Mouse (Mus musculus): Measurements from ENCODE around the gene Cpa1. TPM values are rescaled to one million over a fixed set of nuclear protein-coding genes. Genes with fewer than 3 reads are reported as not detected.

The Cpa1 gene
- total RNA-seq, 1 experiment: not detected

DNA sequence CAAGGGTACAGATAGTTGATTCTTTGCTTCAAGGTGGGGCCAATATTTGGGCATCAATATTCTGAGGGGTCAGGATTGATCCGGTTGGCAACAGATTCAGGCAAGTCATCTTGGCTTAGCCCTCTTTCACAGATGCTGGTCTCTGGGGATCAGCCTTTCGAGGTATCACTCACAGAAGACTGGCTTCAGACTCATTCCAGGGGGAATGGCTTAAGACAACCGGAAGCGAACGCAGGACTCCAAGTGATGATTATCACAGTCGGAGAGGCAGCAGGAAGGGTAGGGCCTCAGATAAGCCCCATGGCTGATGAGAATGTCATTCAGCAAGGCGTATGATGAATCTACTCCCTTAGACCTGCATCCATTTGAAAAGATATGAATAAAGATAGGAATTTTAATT, 44.7 kb upstream of the Cpa1 start:
- TF ChIP-seq CHD2 (IDR thresholded peaks at IDR 0.05; ENCODE audit: low read depth, low read length) (no peak), ZC3H11A (IDR thresholded peaks at IDR 0.05; ENCODE audit: borderline replicate concordance, low read depth, low read length) (no peak), ZNF384 (IDR thresholded peaks at IDR 0.05; ENCODE audit: low read depth, low read length) (no peak), MAFK (IDR thresholded peaks at IDR 0.05; ENCODE audit: insufficient read depth, low read depth, low read length) (no peak), HCFC1 (IDR thresholded peaks at IDR 0.05; ENCODE audit: borderline replicate concordance, insufficient read depth, low read length) (no peak)
- in situ Hi-C loops (cut with MboI; ENCODE audit: low sequenced_read_pairs in 2 of 2, unreplicated experiment in 2 of 2): no loop called here
- no peak overlapping the region for H3K27ac ChIP-seq (ENCODE audit: insufficient read depth, low read depth, low read length, poor library complexity, severe bottlenecking)
- no peak overlapping the region for H3K9ac ChIP-seq (ENCODE audit: insufficient read depth, low read depth, low read length, poor library complexity, severe bottlenecking)
- no peak for DNase-seq (ENCODE audit: low read depth, low spot score)
- H3K36me3 ChIP-seq (ENCODE audit: control insufficient read depth, insufficient read depth, low read length, poor library complexity, severe bottlenecking): no peaks in the 10 kb centered on the region
- H3K4me3 ChIP-seq (ENCODE audit: insufficient read depth in 1 of 2, low read depth in 1 of 2, low read length in 2 of 2, poor library complexity in 1 of 2, severe bottlenecking in 1 of 2): no peak overlapping the region
- no peaks in the 10 kb centered on the region for H3K4me1 ChIP-seq (ENCODE audit: control insufficient read depth in 2 of 2, insufficient read depth in 2 of 2, low read length in 2 of 2, poor library complexity in 1 of 2)
- no peaks in the 10 kb centered on the region for H3K9me3 ChIP-seq (ENCODE audit: control insufficient read depth, insufficient read depth, low read depth, low read length)

DNA sequence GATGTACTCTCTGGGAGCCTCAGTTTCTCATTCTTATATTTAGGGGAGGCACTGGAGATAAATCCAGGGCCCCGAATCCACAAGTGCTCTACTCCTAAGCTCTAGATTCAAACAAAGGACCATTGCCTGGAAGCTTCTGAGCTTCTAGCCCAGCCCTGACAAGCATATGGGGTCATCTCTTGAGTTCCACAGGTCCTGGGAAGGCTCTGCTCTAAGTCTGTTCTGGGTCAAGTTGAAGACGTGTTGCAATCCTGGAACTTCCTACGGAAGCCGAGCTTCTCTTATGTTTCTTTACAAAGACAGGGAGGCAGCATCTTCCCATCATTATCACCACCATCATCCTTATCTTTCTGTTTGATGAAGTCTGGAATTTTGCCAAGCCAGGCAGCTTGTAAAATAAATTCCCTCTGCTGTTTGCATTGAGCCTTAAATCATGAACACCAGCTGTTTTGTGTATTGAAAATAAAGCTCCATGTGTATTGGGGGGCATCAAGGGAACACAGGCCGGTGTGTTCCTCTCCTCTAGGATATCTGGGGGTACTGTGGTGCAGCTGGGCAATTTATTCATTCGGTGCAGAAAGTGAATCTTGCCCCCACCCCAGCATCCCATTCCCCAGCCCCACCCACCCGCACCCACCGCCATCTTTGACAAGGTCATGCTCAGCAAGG, 42.7 kb upstream of the Cpa1 start:
- Histone ChIP-seq H3K4me1 (ENCODE audit: control insufficient read depth in 2 of 2, insufficient read depth in 2 of 2, low read length in 2 of 2, poor library complexity in 1 of 2) (peaks cover 1 to 2% of the 10 kb centered on the region in 2 experiments; a peak in 1 of 4 replicates), H3K9ac (ENCODE audit: insufficient read depth, low read depth, low read length, poor library complexity, severe bottlenecking) (no peak overlapping the region), H3K27ac (ENCODE audit: insufficient read depth, low read depth, low read length, poor library complexity, severe bottlenecking) (no peak overlapping the region), H3K9me3 (ENCODE audit: control insufficient read depth, insufficient read depth, low read depth, low read length) (no peaks in the 10 kb centered on the region), H3K4me3 (ENCODE audit: insufficient read depth in 1 of 2, low read depth in 1 of 2, low read length in 2 of 2, poor library complexity in 1 of 2, severe bottlenecking in 1 of 2) (no peak overlapping the region), H3K36me3 (ENCODE audit: control insufficient read depth, insufficient read depth, low read length, poor library complexity, severe bottlenecking) (no peaks in the 10 kb centered on the region)
- in situ Hi-C loops (cut with MboI; ENCODE audit: low sequenced_read_pairs in 2 of 2, unreplicated experiment in 2 of 2): no loop called here
- DNase-seq (ENCODE audit: low read depth, low spot score): no peak
- no peak for TF ChIP-seq CHD2 (IDR thresholded peaks at IDR 0.05; ENCODE audit: low read depth, low read length)
- no peak for TF ChIP-seq MAFK (IDR thresholded peaks at IDR 0.05; ENCODE audit: insufficient read depth, low read depth, low read length)
- TF ChIP-seq ZNF384 (IDR thresholded peaks at IDR 0.05; ENCODE audit: low read depth, low read length): no peak
- TF ChIP-seq ZC3H11A (IDR thresholded peaks at IDR 0.05; ENCODE audit: borderline replicate concordance, low read depth, low read length): no peak
- no peak for TF ChIP-seq HCFC1 (IDR thresholded peaks at IDR 0.05; ENCODE audit: borderline replicate concordance, insufficient read depth, low read length)

DNA sequence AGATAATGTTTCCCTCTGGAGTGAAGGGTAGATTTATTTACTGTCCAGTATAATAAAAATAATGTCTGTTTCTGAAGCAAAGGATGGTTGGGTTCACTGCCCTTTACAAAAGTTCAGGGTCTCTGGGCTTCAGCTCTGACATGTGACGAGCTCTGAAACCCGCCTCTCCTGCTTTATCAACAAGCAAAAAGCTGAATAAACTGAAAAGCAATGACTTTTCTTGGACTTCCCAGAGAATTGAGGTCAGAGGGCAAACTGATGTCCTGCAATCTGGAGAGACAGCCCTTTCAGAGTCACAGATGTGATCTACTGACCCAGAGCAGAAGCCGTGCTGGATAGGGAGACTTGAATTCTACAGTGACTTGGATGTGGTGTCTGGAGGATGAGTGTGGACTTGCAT, 39.0 kb upstream of the Cpa1 start:
- Histone ChIP-seq H3K27ac (ENCODE audit: insufficient read depth, low read depth, low read length, poor library complexity, severe bottlenecking) (no peak overlapping the region), H3K4me1 (ENCODE audit: control insufficient read depth in 2 of 2, insufficient read depth in 2 of 2, low read length in 2 of 2, poor library complexity in 1 of 2) (peaks cover 1 to 2% of the 10 kb centered on the region in 2 experiments; a peak in 1 of 4 replicates), H3K9me3 (ENCODE audit: control insufficient read depth, insufficient read depth, low read depth, low read length) (no peaks in the 10 kb centered on the region), H3K9ac (ENCODE audit: insufficient read depth, low read depth, low read length, poor library complexity, severe bottlenecking) (no peak overlapping the region), H3K36me3 (ENCODE audit: control insufficient read depth, insufficient read depth, low read length, poor library complexity, severe bottlenecking) (no peaks in the 10 kb centered on the region), H3K4me3 (ENCODE audit: insufficient read depth in 1 of 2, low read depth in 1 of 2, low read length in 2 of 2, poor library complexity in 1 of 2, severe bottlenecking in 1 of 2) (no peak overlapping the region)
- DNase-seq (ENCODE audit: low read depth, low spot score): no peak
- in situ Hi-C loops (cut with MboI; ENCODE audit: low sequenced_read_pairs in 2 of 2, unreplicated experiment in 2 of 2): no loop called here
- TF ChIP-seq CHD2 (IDR thresholded peaks at IDR 0.05; ENCODE audit: low read depth, low read length) (no peak), ZC3H11A (IDR thresholded peaks at IDR 0.05; ENCODE audit: borderline replicate concordance, low read depth, low read length) (no peak), ZNF384 (IDR thresholded peaks at IDR 0.05; ENCODE audit: low read depth, low read length) (no peak), HCFC1 (IDR thresholded peaks at IDR 0.05; ENCODE audit: borderline replicate concordance, insufficient read depth, low read length) (no peak), MAFK (IDR thresholded peaks at IDR 0.05; ENCODE audit: insufficient read depth, low read depth, low read length) (no peak)

DNA sequence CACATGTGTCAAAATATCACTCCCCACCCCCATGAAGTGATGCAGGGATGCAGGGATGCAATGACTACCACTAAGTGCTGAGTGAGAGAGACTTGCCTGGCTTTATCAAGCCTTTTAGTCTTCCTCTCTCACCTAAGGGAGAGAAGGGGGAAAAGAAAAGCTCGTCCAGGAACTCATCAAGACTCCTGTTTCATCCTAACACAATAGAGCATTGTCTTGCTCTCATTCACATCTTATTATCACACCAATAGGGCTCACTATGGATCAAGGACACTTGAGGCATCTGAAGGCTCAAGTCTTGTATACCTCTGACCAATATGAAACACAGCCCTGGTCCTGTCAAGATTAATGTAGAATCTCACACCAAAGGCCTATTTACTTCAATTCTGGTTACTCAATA, 38.0 kb upstream of the Cpa1 start:
- no peak overlapping the region for H3K9ac ChIP-seq (ENCODE audit: insufficient read depth, low read depth, low read length, poor library complexity, severe bottlenecking)
- TF ChIP-seq ZC3H11A (IDR thresholded peaks at IDR 0.05; ENCODE audit: borderline replicate concordance, low read depth, low read length) (no peak), CHD2 (IDR thresholded peaks at IDR 0.05; ENCODE audit: low read depth, low read length) (no peak), ZNF384 (IDR thresholded peaks at IDR 0.05; ENCODE audit: low read depth, low read length) (no peak), MAFK (IDR thresholded peaks at IDR 0.05; ENCODE audit: insufficient read depth, low read depth, low read length) (no peak), HCFC1 (IDR thresholded peaks at IDR 0.05; ENCODE audit: borderline replicate concordance, insufficient read depth, low read length) (no peak)
- peaks cover 1 to 2% of the 10 kb centered on the region in 2 experiments; a peak in 1 of 4 replicates for H3K4me1 ChIP-seq (ENCODE audit: control insufficient read depth in 2 of 2, insufficient read depth in 2 of 2, low read length in 2 of 2, poor library complexity in 1 of 2)
- H3K9me3 ChIP-seq (ENCODE audit: control insufficient read depth, insufficient read depth, low read depth, low read length): no peaks in the 10 kb centered on the region
- no peak overlapping the region for H3K4me3 ChIP-seq (ENCODE audit: insufficient read depth in 1 of 2, low read depth in 1 of 2, low read length in 2 of 2, poor library complexity in 1 of 2, severe bottlenecking in 1 of 2)
- no peak for DNase-seq (ENCODE audit: low read depth, low spot score)
- H3K27ac ChIP-seq (ENCODE audit: insufficient read depth, low read depth, low read length, poor library complexity, severe bottlenecking): no peak overlapping the region
- in situ Hi-C loops (cut with MboI; ENCODE audit: low sequenced_read_pairs in 2 of 2, unreplicated experiment in 2 of 2): no loop called here
- no peaks in the 10 kb centered on the region for H3K36me3 ChIP-seq (ENCODE audit: control insufficient read depth, insufficient read depth, low read length, poor library complexity, severe bottlenecking)

Data from ES-E14 (cell line).